Mouse (Mus musculus) C2C12 (cell line): ENCODE results near the gene Chrna4.

Experiments
- CEBPB ChIP-seq: IDR thresholded peaks from one replicate; pipeline ENCODE4 v1.6.1; 2011; ENCODE audit warnings: low read depth, mild to moderate bottlenecking, control low read depth, moderate library complexity
- CTCF ChIP-seq: IDR thresholded peaks from one replicate; pipeline ENCODE4 v1.5.1; 2011; ENCODE audit not compliant: control insufficient read depth, insufficient read depth, insufficient read length
- FOSL1 ChIP-seq: IDR thresholded peaks from one replicate; pipeline ENCODE4 v1.8.0; 2011; ENCODE audit warnings: mild to moderate bottlenecking, low read length; ENCODE audit not compliant: poor library complexity, insufficient read depth, severe bottlenecking
- MAX ChIP-seq: IDR thresholded peaks from one replicate; pipeline ENCODE4 v1.6.1; 2011; ENCODE audit warnings: mild to moderate bottlenecking, control low read depth
- MYOD1 ChIP-seq: IDR thresholded peaks from one replicate; pipeline ENCODE4 v1.6.1; 2011; ENCODE audit warnings: low read depth; ENCODE audit not compliant: control insufficient read depth, insufficient read length
- MYOG ChIP-seq: IDR thresholded peaks from one replicate; pipeline ENCODE4 v1.6.1; 2011; ENCODE audit not compliant: control insufficient read depth, insufficient read length; ENCODE audit errors: extremely low read depth
- USF1 ChIP-seq: IDR thresholded peaks from one replicate; pipeline ENCODE4 v1.6.1; 2011; ENCODE audit warnings: low read depth, mild to moderate bottlenecking, control low read depth, moderate library complexity

DNA sequence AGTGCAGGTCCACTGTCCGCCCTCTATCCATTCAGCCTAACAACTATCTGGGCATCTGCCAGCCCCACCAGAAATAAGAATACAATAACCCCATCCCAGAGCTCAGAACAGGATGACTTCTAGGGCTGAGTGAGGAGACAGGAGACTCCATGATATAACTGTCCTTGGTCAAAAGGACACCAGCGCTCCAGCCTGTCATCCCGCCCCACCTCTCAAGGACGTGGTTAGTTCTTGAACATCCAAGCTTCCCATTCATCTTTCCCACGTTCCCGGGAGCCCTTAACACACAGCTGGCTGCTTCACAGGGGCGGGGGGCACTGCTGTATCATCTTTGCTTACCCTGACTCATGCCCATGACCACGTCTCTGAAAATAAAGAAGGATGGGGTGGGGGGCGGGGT, 5.6 kb upstream of the Chrna4 start:
- TF ChIP-seq CTCF (no peak), MAX (no peak), CEBPB (no peak), MYOD1 (no peak), USF1 (no peak), FOSL1 (no peak), MYOG (no peak)
